In genomic region chr5:130685911-130686658, GRCm38 (mm10) we compare ENCODE assay signal across 11 mouse cellular contexts.
DNase-seq lines count a peak whose midpoint lies in the region; ATAC-seq lines count a peak whose summit lies in the region.
"Had no signal": no experiment of that assay in that cellular context is flagged by ENCODE, and none has a peak within 500 bp of the region (broad histone marks: within the 10 kb centered on the region; RNA-seq: fewer than 3 reads in every experiment).

No protein-coding gene starts in this region.

- H3K27me3 ChIP-seq in hindbrain, embryonic 16.5 days (replicated peaks; ENCODE audit: control insufficient read depth, insufficient read depth, low read length), result no peaks in the 10 kb centered on the region
- no peaks in the 10 kb centered on the region for H3K27me3 ChIP-seq in hindbrain, embryonic 14.5 days (ENCODE audit: control insufficient read depth, insufficient read depth, low read length)
- no peaks in the 10 kb centered on the region for H3K27me3 ChIP-seq in midbrain, embryonic 15.5 days (replicated peaks)
- H3K27me3 ChIP-seq: hindbrain, embryonic 13.5 days; limb, embryonic 13.5 days had no signal

- ATAC-seq in hindbrain, embryonic 16.5 days, result peak; percentile 63; the same call in 1 of the 2 replicates
- no peak for ATAC-seq in hindbrain, embryonic 14.5 days (ENCODE audit: low FRiP score)
- peak; percentile 84 for ATAC-seq in frontal cortex, adult (ENCODE audit: low TSS enrichment)
- no peak for ATAC-seq in midbrain, embryonic 15.5 days (replicated peaks)

- H3K9ac ChIP-seq in hindbrain, embryonic 16.5 days (ENCODE audit: low read depth, low read length), result no peak overlapping the region
- no peak overlapping the region for H3K9ac ChIP-seq in hindbrain, embryonic 14.5 days
- no peak overlapping the region for H3K9ac ChIP-seq in midbrain, embryonic 15.5 days
- H3K9ac ChIP-seq: hindbrain, embryonic 13.5 days; limb, embryonic 13.5 days had no signal

- 78% methylated on average over 5 of the region's 5 CpGs for WGBS in hindbrain, embryonic 16.5 days
- 78% methylated on average over 5 of the region's 5 CpGs for WGBS in hindbrain, embryonic 14.5 days
- WGBS in midbrain, embryonic 15.5 days, result 79% methylated on average over 5 of the region's 5 CpGs

- H3K9me3 ChIP-seq in hindbrain, embryonic 16.5 days (ENCODE audit: control insufficient read depth, low read length), result no peaks in the 10 kb centered on the region
- H3K9me3 ChIP-seq in hindbrain, embryonic 14.5 days (ENCODE audit: control insufficient read depth, low read length), result no peaks in the 10 kb centered on the region
- no peaks in the 10 kb centered on the region for H3K9me3 ChIP-seq in midbrain, embryonic 15.5 days
- H3K9me3 ChIP-seq: hindbrain, embryonic 13.5 days; limb, embryonic 13.5 days had no signal

- H3K27ac ChIP-seq in hindbrain, embryonic 16.5 days (ENCODE audit: low read depth, low read length), result no peak overlapping the region
- no peak overlapping the region for H3K27ac ChIP-seq in hindbrain, embryonic 14.5 days
- H3K27ac ChIP-seq in midbrain, embryonic 15.5 days, result no peak overlapping the region
- H3K27ac ChIP-seq: hindbrain, embryonic 13.5 days; limb, embryonic 13.5 days had no signal

- no peak for DNase-seq in hindbrain, embryonic 14.5 days (ENCODE audit: low spot score)
- DNase-seq in left cerebral cortex, adult 11 months (ENCODE audit: low spot score), result peak; percentile 41
- DNase-seq in right cerebral cortex, postnatal 4 days, result peak; percentile 14
- no peak for DNase-seq in heart, adult 9 months (ENCODE audit: low spot score in 2 of 2)
- DNase-seq in kidney, postnatal 10 days, result no peak
- DNase-seq: lung, postnatal 36 days had no signal

- no peak overlapping the region for H3K4me2 ChIP-seq in hindbrain, embryonic 16.5 days (ENCODE audit: low read length)
- H3K4me2 ChIP-seq in hindbrain, embryonic 14.5 days (replicated peaks), result no peak overlapping the region
- no peak overlapping the region for H3K4me2 ChIP-seq in midbrain, embryonic 15.5 days
- H3K4me2 ChIP-seq: hindbrain, embryonic 13.5 days; limb, embryonic 13.5 days had no signal

- H3K4me3 ChIP-seq in hindbrain, embryonic 16.5 days (ENCODE audit: low read length), result no peak overlapping the region
- no peak overlapping the region for H3K4me3 ChIP-seq in hindbrain, embryonic 14.5 days (replicated peaks; ENCODE audit: low read length)
- H3K4me3 ChIP-seq in midbrain, embryonic 15.5 days, result no peak overlapping the region
- H3K4me3 ChIP-seq: hindbrain, embryonic 13.5 days; limb, embryonic 13.5 days had no signal

- no peaks in the 10 kb centered on the region for H3K4me1 ChIP-seq in hindbrain, embryonic 16.5 days (ENCODE audit: control insufficient read depth, insufficient read depth, low read depth, low read length)
- H3K4me1 ChIP-seq in hindbrain, embryonic 14.5 days (replicated peaks; ENCODE audit: control insufficient read depth, insufficient read depth, low read length), result no peaks in the 10 kb centered on the region
- H3K4me1 ChIP-seq in midbrain, embryonic 15.5 days, result 0 out of 2 replicates have a peak, but pooled peaks cover 6% of the 10 kb centered on the region
- H3K4me1 ChIP-seq: limb, embryonic 13.5 days had no signal

- H3K36me3 ChIP-seq in hindbrain, embryonic 16.5 days (ENCODE audit: control insufficient read depth, insufficient read depth, low read length), result no peaks in the 10 kb centered on the region
- H3K36me3 ChIP-seq in hindbrain, embryonic 14.5 days (replicated peaks; ENCODE audit: control insufficient read depth, insufficient read depth), result no peaks in the 10 kb centered on the region
- no peaks in the 10 kb centered on the region for H3K36me3 ChIP-seq in midbrain, embryonic 15.5 days (replicated peaks)
- H3K36me3 ChIP-seq: hindbrain, embryonic 13.5 days; limb, embryonic 13.5 days had no signal

Comparison
In these comparisons a context has a peak if more than half of its experiments do, and no peak if none do; other contexts are left out.
1. ATAC-seq: peak in hindbrain, embryonic 16.5 days (single experiment) and frontal cortex, adult (single experiment); none in hindbrain, embryonic 14.5 days (single experiment) and midbrain, embryonic 15.5 days (single experiment).
2. DNase-seq: peak in left cerebral cortex, adult 11 months (single experiment) and right cerebral cortex, postnatal 4 days (single experiment); none in hindbrain, embryonic 14.5 days (single experiment), heart, adult 9 months (0 of 2) and kidney, postnatal 10 days (single experiment).